Mouse (Mus musculus): ENCODE measurements at regions not wholly inside any gene's neighbourhood (a gene's known extent, or its start where the extent isn't known, plus 50 kb on each side); places are given as distances from the start of the nearest gene placed in this dataset.

GRCm38 (mm10) chr4:84805431-84805830 is 78.7 kb upstream of the Cntln start:
- no peak for DNase-seq (ENCODE audit: extremely low read depth, insufficient read length, low spot score)

GRCm38 (mm10) chr4:84793156-84793919 is 90.8 kb upstream of the Cntln start:
- DNase-seq (ENCODE audit: extremely low read depth, insufficient read length, low spot score), result no peak

DNA sequence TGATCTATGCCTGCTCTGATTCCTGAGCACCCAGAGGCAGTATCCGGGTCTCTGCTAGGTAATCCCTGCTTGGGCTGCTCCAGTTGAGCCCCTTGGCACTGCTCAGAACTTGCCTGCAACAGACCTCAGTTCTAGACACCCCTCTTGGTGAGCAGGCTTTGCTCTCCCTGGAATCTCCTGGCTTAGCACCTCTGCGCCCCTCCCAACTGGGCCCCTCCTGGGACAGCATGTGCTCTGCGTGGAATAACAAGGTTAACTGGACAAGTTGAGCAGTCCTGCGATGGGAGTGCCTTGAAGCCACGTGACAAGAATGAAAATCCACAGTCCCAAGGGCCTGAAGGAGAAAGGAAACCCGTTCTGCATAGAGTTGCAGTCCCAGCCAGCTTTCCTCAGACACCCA is 97.5 kb upstream of the Cntln start:
- no peak for DNase-seq (ENCODE audit: extremely low read depth, insufficient read length, low spot score)

DNA sequence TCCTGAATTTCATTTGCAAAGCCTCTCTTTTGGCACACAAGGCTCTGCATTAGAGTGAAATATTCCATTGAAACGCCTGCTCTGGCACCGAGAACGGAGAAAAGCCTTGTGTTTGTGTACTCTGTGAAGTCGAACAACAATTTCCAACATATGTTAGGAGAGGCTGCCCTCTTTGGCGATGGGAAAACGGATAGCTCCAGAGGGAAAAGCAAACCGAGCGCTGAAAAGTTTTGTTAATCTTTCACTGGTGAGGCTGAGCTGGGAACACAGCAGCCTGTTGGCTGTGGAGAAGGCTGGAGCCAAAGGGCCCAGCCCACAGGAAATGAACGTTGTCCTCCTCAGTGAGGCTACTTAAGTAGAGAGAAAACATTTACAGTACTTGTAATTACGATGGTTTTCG is 93.1 kb upstream of the Bnc2 start:
- DNase-seq (ENCODE audit: extremely low read depth, insufficient read length, low spot score), result no peak

GRCm38 (mm10) chr4:84766708-84767425 is 91.8 kb upstream of the Bnc2 start:
- no peak for DNase-seq (ENCODE audit: extremely low read depth, insufficient read length, low spot score)

- no peak for DNase-seq (ENCODE audit: extremely low read depth, insufficient read length, low spot score)
Measured at GRCm38 (mm10) chr4:84757172-84757571, 82.1 kb upstream of the Bnc2 start.

GRCm38 (mm10) chr4:84752613-84753185 is 77.6 kb upstream of the Bnc2 start:
- no peak for DNase-seq (ENCODE audit: extremely low read depth, insufficient read length, low spot score)

DNA sequence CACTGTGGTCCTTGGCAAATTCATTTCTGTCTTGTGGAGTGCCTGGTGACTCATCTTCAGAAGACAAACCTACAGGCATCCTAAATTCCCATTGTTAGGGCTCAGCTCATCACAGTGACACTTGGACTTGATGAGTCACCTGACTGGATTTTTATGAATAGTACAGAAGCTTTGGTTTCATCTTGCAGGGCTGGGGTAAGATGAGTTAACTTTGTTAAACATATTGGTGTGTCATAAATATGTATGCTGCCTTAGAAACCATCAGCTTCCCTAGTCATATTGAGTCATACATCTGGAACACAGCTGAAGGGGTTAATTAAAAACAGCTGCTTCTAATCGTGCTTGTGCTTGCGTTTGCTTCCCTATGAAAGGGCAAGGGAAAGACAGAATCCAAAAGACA is 66.2 kb upstream of the Bnc2 start:
- DNase-seq (ENCODE audit: extremely low read depth, insufficient read length, low spot score), result peak; percentile 42

GRCm38 (mm10) chr4:84740816-84741215 is 65.7 kb upstream of the Bnc2 start:
- DNase-seq (ENCODE audit: extremely low read depth, insufficient read length, low spot score), result no peak

All from 3134 (cell line).